Mouse (Mus musculus): Measurements from ENCODE around the gene Ccdc169. TPM values are rescaled to one million over a fixed set of nuclear protein-coding genes. Genes with fewer than 3 reads are reported as not detected.

Ccdc169 gene
- polyA plus RNA-seq, 1 experiment, result 0.19 TPM

- Histone ChIP-seq H3K27ac (ENCODE audit: insufficient read depth, low read length) (no peak overlapping the region), H3K4me3 (ENCODE audit: insufficient read depth, low read length) (no peak overlapping the region), H3K4me1 (ENCODE audit: control insufficient read depth, insufficient read depth, low read length) (no peaks in the 10 kb centered on the region)
- no peak for TF ChIP-seq CTCF (IDR thresholded peaks at IDR 0.05; ENCODE audit: extremely low read depth, insufficient read depth, low read length)
- TF ChIP-seq POLR2A (IDR thresholded peaks at IDR 0.05; ENCODE audit: extremely low read depth, insufficient read depth, low read length), result no peak
These were observed 9.3 kb downstream of the Ccdc169 start for GRCm38 (mm10) chr3:55146441-55146840.

- H3K4me1 ChIP-seq (ENCODE audit: control insufficient read depth, insufficient read depth, low read length), result no peaks in the 10 kb centered on the region
- TF ChIP-seq CTCF (IDR thresholded peaks at IDR 0.05; ENCODE audit: extremely low read depth, insufficient read depth, low read length) (no peak), POLR2A (IDR thresholded peaks at IDR 0.05; ENCODE audit: extremely low read depth, insufficient read depth, low read length) (no peak)
- no peak overlapping the region for H3K27ac ChIP-seq (ENCODE audit: insufficient read depth, low read length)
- H3K4me3 ChIP-seq (ENCODE audit: insufficient read depth, low read length), result no peak overlapping the region
These were observed 10.0 kb downstream of the Ccdc169 start for GRCm38 (mm10) chr3:55147156-55147555.

GRCm38 (mm10) chr3:55148091-55148490 is 11.0 kb downstream of the Ccdc169 start:
- H3K4me3 ChIP-seq (ENCODE audit: insufficient read depth, low read length), result no peak overlapping the region
- no peak for TF ChIP-seq CTCF (IDR thresholded peaks at IDR 0.05; ENCODE audit: extremely low read depth, insufficient read depth, low read length)
- TF ChIP-seq POLR2A (IDR thresholded peaks at IDR 0.05; ENCODE audit: extremely low read depth, insufficient read depth, low read length), result no peak
- no peak overlapping the region for H3K27ac ChIP-seq (ENCODE audit: insufficient read depth, low read length)
- H3K4me1 ChIP-seq (ENCODE audit: control insufficient read depth, insufficient read depth, low read length), result no peaks in the 10 kb centered on the region

GRCm38 (mm10) chr3:55151656-55152433 is 14.7 kb downstream of the Ccdc169 start:
- TF ChIP-seq CTCF (IDR thresholded peaks at IDR 0.05; ENCODE audit: extremely low read depth, insufficient read depth, low read length) (peak; percentile 76), POLR2A (IDR thresholded peaks at IDR 0.05; ENCODE audit: extremely low read depth, insufficient read depth, low read length) (no peak)
- Histone ChIP-seq H3K4me1 (ENCODE audit: control insufficient read depth, insufficient read depth, low read length) (peaks cover 2% of the 10 kb centered on the region; the same call in 1 of the 2 replicates), H3K27ac (ENCODE audit: insufficient read depth, low read length) (no peak overlapping the region), H3K4me3 (ENCODE audit: insufficient read depth, low read length) (no peak overlapping the region)

GRCm38 (mm10) chr3:55152673-55153334 is 15.7 kb downstream of the Ccdc169 start:
- H3K4me3 ChIP-seq (ENCODE audit: insufficient read depth, low read length), result no peak overlapping the region
- H3K27ac ChIP-seq (ENCODE audit: insufficient read depth, low read length), result no peak overlapping the region
- peaks cover 2% of the 10 kb centered on the region; the same call in 1 of the 2 replicates for H3K4me1 ChIP-seq (ENCODE audit: control insufficient read depth, insufficient read depth, low read length)
- TF ChIP-seq CTCF (IDR thresholded peaks at IDR 0.05; ENCODE audit: extremely low read depth, insufficient read depth, low read length) (no peak), POLR2A (IDR thresholded peaks at IDR 0.05; ENCODE audit: extremely low read depth, insufficient read depth, low read length) (no peak)

- TF ChIP-seq POLR2A (IDR thresholded peaks at IDR 0.05; ENCODE audit: extremely low read depth, insufficient read depth, low read length) (no peak), CTCF (IDR thresholded peaks at IDR 0.05; ENCODE audit: extremely low read depth, insufficient read depth, low read length) (no peak)
- H3K27ac ChIP-seq (ENCODE audit: insufficient read depth, low read length), result no peak overlapping the region; the same call in 1 of the 2 replicates
- peaks cover 2% of the 10 kb centered on the region; the same call in 1 of the 2 replicates for H3K4me1 ChIP-seq (ENCODE audit: control insufficient read depth, insufficient read depth, low read length)
- 0 out of 2 replicates have a peak overlapping the region, but pooled peaks have one; percentile 1 for H3K4me3 ChIP-seq (ENCODE audit: insufficient read depth, low read length)
These were observed 17.0 kb downstream of the Ccdc169 start for GRCm38 (mm10) chr3:55154163-55154562.

- no peak for TF ChIP-seq POLR2A (IDR thresholded peaks at IDR 0.05; ENCODE audit: extremely low read depth, insufficient read depth, low read length)
- no peak for TF ChIP-seq CTCF (IDR thresholded peaks at IDR 0.05; ENCODE audit: extremely low read depth, insufficient read depth, low read length)
- H3K4me1 ChIP-seq (ENCODE audit: control insufficient read depth, insufficient read depth, low read length), result peaks cover 2% of the 10 kb centered on the region; the same call in 1 of the 2 replicates
- no peak overlapping the region for H3K27ac ChIP-seq (ENCODE audit: insufficient read depth, low read length)
- H3K4me3 ChIP-seq (ENCODE audit: insufficient read depth, low read length), result no peak overlapping the region
These were observed 20.3 kb downstream of the Ccdc169 start for GRCm38 (mm10) chr3:55157413-55157812.

GRCm38 (mm10) chr3:55161144-55161543 is 24.0 kb downstream of the Ccdc169 start:
- TF ChIP-seq POLR2A (IDR thresholded peaks at IDR 0.05; ENCODE audit: extremely low read depth, insufficient read depth, low read length) (no peak), CTCF (IDR thresholded peaks at IDR 0.05; ENCODE audit: extremely low read depth, insufficient read depth, low read length) (no peak)
- H3K4me3 ChIP-seq (ENCODE audit: insufficient read depth, low read length), result no peak overlapping the region
- H3K4me1 ChIP-seq (ENCODE audit: control insufficient read depth, insufficient read depth, low read length), result no peaks in the 10 kb centered on the region
- no peak overlapping the region for H3K27ac ChIP-seq (ENCODE audit: insufficient read depth, low read length)

- TF ChIP-seq CTCF (IDR thresholded peaks at IDR 0.05; ENCODE audit: extremely low read depth, insufficient read depth, low read length) (no peak), POLR2A (IDR thresholded peaks at IDR 0.05; ENCODE audit: extremely low read depth, insufficient read depth, low read length) (no peak)
- H3K27ac ChIP-seq (ENCODE audit: insufficient read depth, low read length), result no peak overlapping the region
- H3K4me1 ChIP-seq (ENCODE audit: control insufficient read depth, insufficient read depth, low read length), result no peaks in the 10 kb centered on the region
- no peak overlapping the region for H3K4me3 ChIP-seq (ENCODE audit: insufficient read depth, low read length)
These were observed 26.4 kb downstream of the Ccdc169 start for GRCm38 (mm10) chr3:55163510-55163909.
